8 mouse cellular contexts compared by ENCODE assay signal in genomic region chr9:24516575-24517139, GRCm38 (mm10). TPM values are rescaled to one million over a fixed set of nuclear protein-coding genes. Genes with fewer than 3 reads are reported as not detected.
DNase-seq lines count a peak whose midpoint lies in the region; ATAC-seq lines count a peak whose summit lies in the region.

No protein-coding gene starts in this region.

- no peak overlapping the region for H3K4me3 ChIP-seq in intestine, embryonic 14.5 days (ENCODE audit: low read depth, low read length)
- no peak overlapping the region for H3K4me3 ChIP-seq in intestine, embryonic 15.5 days (replicated peaks)
- H3K4me3 ChIP-seq in forebrain, embryonic 14.5 days (ENCODE audit: low read depth, low read length) = no peak overlapping the region
- no peak overlapping the region for H3K4me3 ChIP-seq in hindbrain, embryonic 13.5 days

- H3K27ac ChIP-seq in intestine, embryonic 14.5 days (ENCODE audit: low read depth) = no peak overlapping the region
- H3K27ac ChIP-seq in intestine, embryonic 15.5 days = no peak overlapping the region
- no peak overlapping the region for H3K27ac ChIP-seq in forebrain, embryonic 14.5 days (ENCODE audit: low read depth, low read length)
- H3K27ac ChIP-seq in hindbrain, embryonic 13.5 days = no peak overlapping the region

- H3K4me1 ChIP-seq in intestine, embryonic 14.5 days (replicated peaks; ENCODE audit: control insufficient read depth, insufficient read depth, low read length) = no peaks in the 10 kb centered on the region
- H3K4me1 ChIP-seq in intestine, embryonic 15.5 days (replicated peaks) = no peaks in the 10 kb centered on the region
- H3K4me1 ChIP-seq in forebrain, embryonic 14.5 days (ENCODE audit: control insufficient read depth, insufficient read depth, low read length) = no peaks in the 10 kb centered on the region
- no peaks in the 10 kb centered on the region for H3K4me1 ChIP-seq in hindbrain, embryonic 13.5 days (replicated peaks)

- no peak for ATAC-seq in intestine, embryonic 14.5 days (replicated peaks; ENCODE audit: low FRiP score, low TSS enrichment, low read depth)
- ATAC-seq in intestine, embryonic 15.5 days = no peak
- ATAC-seq in forebrain, embryonic 14.5 days = peak; percentile 91
- ATAC-seq in hindbrain, embryonic 13.5 days (ENCODE audit: low FRiP score) = peak; percentile 87
- peak; percentile 69 for ATAC-seq in megakaryocyte, adult 5-6 weeks (ENCODE audit: poor library complexity, severe bottlenecking)

- no peak overlapping the region for H3K9ac ChIP-seq in intestine, embryonic 14.5 days (ENCODE audit: low read length)
- no peak overlapping the region for H3K9ac ChIP-seq in intestine, embryonic 15.5 days
- H3K9ac ChIP-seq in forebrain, embryonic 14.5 days (ENCODE audit: low read length) = no peak overlapping the region
- no peak overlapping the region for H3K9ac ChIP-seq in hindbrain, embryonic 13.5 days

- H3K36me3 ChIP-seq in intestine, embryonic 14.5 days (ENCODE audit: control insufficient read depth, insufficient read depth, low read length) = no peaks in the 10 kb centered on the region
- no peaks in the 10 kb centered on the region for H3K36me3 ChIP-seq in intestine, embryonic 15.5 days
- H3K36me3 ChIP-seq in forebrain, embryonic 14.5 days (ENCODE audit: control insufficient read depth, insufficient read depth, low read length) = no peaks in the 10 kb centered on the region
- no peaks in the 10 kb centered on the region for H3K36me3 ChIP-seq in hindbrain, embryonic 13.5 days

- H3K27me3 ChIP-seq in intestine, embryonic 14.5 days (replicated peaks; ENCODE audit: control insufficient read depth, insufficient read depth, low read length) = no peaks in the 10 kb centered on the region
- no peaks in the 10 kb centered on the region for H3K27me3 ChIP-seq in intestine, embryonic 15.5 days (replicated peaks)
- H3K27me3 ChIP-seq in forebrain, embryonic 14.5 days (replicated peaks; ENCODE audit: control insufficient read depth, insufficient read depth, low read length) = no peaks in the 10 kb centered on the region
- H3K27me3 ChIP-seq in hindbrain, embryonic 13.5 days = no peaks in the 10 kb centered on the region

- peak; percentile 66 for DNase-seq in intestine, embryonic 14.5 days (ENCODE audit: low spot score)
- DNase-seq in c-Kit-positive CD71-positive TER-119-positive erythroid progenitor cells, embryonic 14.5 days (ENCODE audit: low spot score) = peak; percentile 33
- peak; percentile 87 for DNase-seq in forebrain, embryonic 14.5 days (ENCODE audit: low spot score)
- DNase-seq in left cerebral cortex, adult 11 months (ENCODE audit: low spot score) = peak; percentile 80
- DNase-seq in retina, postnatal 7 days (ENCODE audit: low read depth, low spot score) = peak; percentile 32

- WGBS in intestine, embryonic 14.5 days = 61% methylated on average over 10 of the region's 10 CpGs
- 62% methylated on average over 10 of the region's 10 CpGs for WGBS in intestine, embryonic 15.5 days
- WGBS in forebrain, embryonic 14.5 days = 59% methylated on average over 10 of the region's 10 CpGs
- WGBS in hindbrain, embryonic 13.5 days = 63% methylated on average over 10 of the region's 10 CpGs

- H3K9me3 ChIP-seq in intestine, embryonic 14.5 days (ENCODE audit: control insufficient read depth, low read length) = no peaks in the 10 kb centered on the region
- H3K9me3 ChIP-seq in intestine, embryonic 15.5 days = no peaks in the 10 kb centered on the region
- H3K9me3 ChIP-seq in forebrain, embryonic 14.5 days (replicated peaks; ENCODE audit: control insufficient read depth, low read length) = no peaks in the 10 kb centered on the region
- H3K9me3 ChIP-seq in hindbrain, embryonic 13.5 days = no peaks in the 10 kb centered on the region

- no peak overlapping the region for H3K4me2 ChIP-seq in intestine, embryonic 14.5 days (ENCODE audit: low read length)
- no peak overlapping the region for H3K4me2 ChIP-seq in intestine, embryonic 15.5 days (replicated peaks)
- H3K4me2 ChIP-seq in forebrain, embryonic 14.5 days (ENCODE audit: low read length) = no peak overlapping the region
- H3K4me2 ChIP-seq in hindbrain, embryonic 13.5 days = no peak overlapping the region

RNA-seq across cellular contexts. Expression of gene Dpy19l1, which starts 13.7 kb away (rescaled TPM):
- 12.1 and 13.6 TPM in 2 replicates for polyA plus RNA-seq in intestine, embryonic 14.5 days (2014; fragmentation: Nextera tagmentation; extraction: Ambion mirVana)
- polyA plus RNA-seq in intestine, embryonic 15.5 days (2015; fragmentation: Nextera tagmentation; extraction: Ambion mirVana) = 10.4 and 11.3 TPM in 2 replicates
- 30.4 and 31.2 TPM in 2 replicates for polyA plus RNA-seq in forebrain, embryonic 14.5 days (2014; fragmentation: Nextera tagmentation; extraction: Ambion mirVana)
- 9.0 TPM in 2 replicates for polyA plus RNA-seq in hindbrain, embryonic 13.5 days (2015; fragmentation: Nextera tagmentation; extraction: Ambion mirVana)
- 69.0 and 75.6 TPM in 2 replicates for total RNA-seq in megakaryocyte, adult 5-6 weeks (2015)
- 95.8 and 98.4 TPM in 2 replicates for total RNA-seq in megakaryocyte, adult 5-6 weeks (2017)

Comparison
In these comparisons a context has a peak if more than half of its experiments do, and no peak if none do; other contexts are left out.
1. ATAC-seq: peak in forebrain, embryonic 14.5 days (single experiment), hindbrain, embryonic 13.5 days (single experiment) and megakaryocyte, adult 5-6 weeks (single experiment); none in intestine, embryonic 14.5 days (single experiment) and intestine, embryonic 15.5 days (single experiment).
2. DNase-seq: peak in every context shown above with its lines; median percentile 87 in forebrain, embryonic 14.5 days; 80 in left cerebral cortex, adult 11 months; 66 in intestine, embryonic 14.5 days; 33 in c-Kit-positive CD71-positive TER-119-positive erythroid progenitor cells, embryonic 14.5 days; 32 in retina, postnatal 7 days.